Mouse (Mus musculus): Measurements from ENCODE around the gene Creld1. TPM values are rescaled to one million over a fixed set of nuclear protein-coding genes. Genes with fewer than 3 reads are reported as not detected.

The Creld1 gene
- polyA plus RNA-seq, 1 experiment, result 30.4 TPM

- no peak for DNase-seq
- TF ChIP-seq CTCF (IDR thresholded peaks at IDR 0.05; ENCODE audit: insufficient read depth, low read length) (no peak), POLR2A (IDR thresholded peaks at IDR 0.05; ENCODE audit: borderline replicate concordance, extremely low read depth, low read depth, low read length) (no peak)
- H3K4me1 ChIP-seq (ENCODE audit: control insufficient read depth, insufficient read depth, low read length), result no peaks in the 10 kb centered on the region
- H3K4me3 ChIP-seq (replicated peaks; ENCODE audit: extremely low read depth, low read depth, low read length), result no peak within 1 kb of the TSS
- 7% methylated on average over 32 of the region's 32 CpGs for WGBS
These were observed 18.4 kb downstream of the Creld1 start, which contains the start of gene Prrt3 for GRCm38 (mm10) chr6:113501388-113502084. Gene Prrt3 (minus strand): TSS chr6:113501931.

GRCm38 (mm10) chr6:113502801-113503200, 19.7 kb downstream of the Creld1 start:
- Histone ChIP-seq H3K4me1 (ENCODE audit: control insufficient read depth, insufficient read depth, low read length) (no peaks in the 10 kb centered on the region), H3K4me3 (replicated peaks; ENCODE audit: extremely low read depth, low read depth, low read length) (no peak overlapping the region)
- no peak for DNase-seq
- WGBS, result 88% methylated on average over 2 of the region's 2 CpGs
- TF ChIP-seq CTCF (IDR thresholded peaks at IDR 0.05; ENCODE audit: insufficient read depth, low read length), result no peak
- no peak for TF ChIP-seq POLR2A (IDR thresholded peaks at IDR 0.05; ENCODE audit: borderline replicate concordance, extremely low read depth, low read depth, low read length)

GRCm38 (mm10) chr6:113505689-113506088, 22.6 kb downstream of the Creld1 start:
- TF ChIP-seq CTCF (IDR thresholded peaks at IDR 0.05; ENCODE audit: insufficient read depth, low read length), result no peak
- H3K4me1 ChIP-seq (ENCODE audit: control insufficient read depth, insufficient read depth, low read length), result no peaks in the 10 kb centered on the region
- WGBS, result 95% methylated on average over 1 of the region's 1 CpGs
- no peak for DNase-seq
- no peak overlapping the region for H3K4me3 ChIP-seq (replicated peaks; ENCODE audit: extremely low read depth, low read depth, low read length)

GRCm38 (mm10) chr6:113507130-113507529, 24.0 kb downstream of the Creld1 start:
- no peak for TF ChIP-seq POLR2A (IDR thresholded peaks at IDR 0.05; ENCODE audit: borderline replicate concordance, extremely low read depth, low read depth, low read length)
- TF ChIP-seq CTCF (IDR thresholded peaks at IDR 0.05; ENCODE audit: insufficient read depth, low read length), result no peak
- DNase-seq, result no peak
- Histone ChIP-seq H3K4me3 (replicated peaks; ENCODE audit: extremely low read depth, low read depth, low read length) (no peak overlapping the region), H3K4me1 (ENCODE audit: control insufficient read depth, insufficient read depth, low read length) (no peaks in the 10 kb centered on the region)

- 53% methylated on average over 7 of the region's 7 CpGs for WGBS
- Histone ChIP-seq H3K4me3 (replicated peaks; ENCODE audit: extremely low read depth, low read depth, low read length) (no peak overlapping the region), H3K4me1 (ENCODE audit: control insufficient read depth, insufficient read depth, low read length) (no peaks in the 10 kb centered on the region)
- TF ChIP-seq POLR2A (IDR thresholded peaks at IDR 0.05; ENCODE audit: borderline replicate concordance, extremely low read depth, low read depth, low read length) (no peak), CTCF (IDR thresholded peaks at IDR 0.05; ENCODE audit: insufficient read depth, low read length) (no peak)
- DNase-seq, result no peak
These were observed 25.3 kb downstream of the Creld1 start for GRCm38 (mm10) chr6:113508272-113508946.

GRCm38 (mm10) chr6:113508947-113509280, 25.8 kb downstream of the Creld1 start:
- no peak for DNase-seq
- Histone ChIP-seq H3K4me1 (ENCODE audit: control insufficient read depth, insufficient read depth, low read length) (no peaks in the 10 kb centered on the region), H3K4me3 (replicated peaks; ENCODE audit: extremely low read depth, low read depth, low read length) (no peak overlapping the region)
- TF ChIP-seq POLR2A (IDR thresholded peaks at IDR 0.05; ENCODE audit: borderline replicate concordance, extremely low read depth, low read depth, low read length) (no peak), CTCF (IDR thresholded peaks at IDR 0.05; ENCODE audit: insufficient read depth, low read length) (no peak)
- WGBS, result 39% methylated on average over 5 of the region's 5 CpGs

GRCm38 (mm10) chr6:113513944-113514343, 30.8 kb downstream of the Creld1 start:
- no peak for TF ChIP-seq POLR2A (IDR thresholded peaks at IDR 0.05; ENCODE audit: borderline replicate concordance, extremely low read depth, low read depth, low read length)
- TF ChIP-seq CTCF (IDR thresholded peaks at IDR 0.05; ENCODE audit: insufficient read depth, low read length), result no peak
- Histone ChIP-seq H3K4me3 (replicated peaks; ENCODE audit: extremely low read depth, low read depth, low read length) (no peak overlapping the region), H3K4me1 (ENCODE audit: control insufficient read depth, insufficient read depth, low read length) (no peaks in the 10 kb centered on the region)
- DNase-seq, result no peak
- 90% methylated on average over 6 of the region's 6 CpGs for WGBS

- Histone ChIP-seq H3K4me3 (replicated peaks; ENCODE audit: extremely low read depth, low read depth, low read length) (no peak overlapping the region), H3K4me1 (ENCODE audit: control insufficient read depth, insufficient read depth, low read length) (no peaks in the 10 kb centered on the region)
- no peak for DNase-seq
- WGBS, result 95% methylated on average over 3 of the region's 3 CpGs
- no peak for TF ChIP-seq POLR2A (IDR thresholded peaks at IDR 0.05; ENCODE audit: borderline replicate concordance, extremely low read depth, low read depth, low read length)
- TF ChIP-seq CTCF (IDR thresholded peaks at IDR 0.05; ENCODE audit: insufficient read depth, low read length), result no peak
These were observed 31.5 kb downstream of the Creld1 start for GRCm38 (mm10) chr6:113514600-113514999.

- DNase-seq, result no peak
- no peak overlapping the region for H3K4me3 ChIP-seq (replicated peaks; ENCODE audit: extremely low read depth, low read depth, low read length)
- WGBS, result 66% methylated on average over 8 of the region's 8 CpGs
- H3K4me1 ChIP-seq (ENCODE audit: control insufficient read depth, insufficient read depth, low read length), result no peaks in the 10 kb centered on the region
- TF ChIP-seq CTCF (IDR thresholded peaks at IDR 0.05; ENCODE audit: insufficient read depth, low read length), result no peak
These were observed 34.5 kb downstream of the Creld1 start for GRCm38 (mm10) chr6:113517434-113518080.

- TF ChIP-seq POLR2A (IDR thresholded peaks at IDR 0.05; ENCODE audit: borderline replicate concordance, extremely low read depth, low read depth, low read length) (no peak), CTCF (IDR thresholded peaks at IDR 0.05; ENCODE audit: insufficient read depth, low read length) (no peak)
- WGBS, result 72% methylated on average over 1 of the region's 1 CpGs
- H3K4me3 ChIP-seq (replicated peaks; ENCODE audit: extremely low read depth, low read depth, low read length), result no peak overlapping the region
- no peaks in the 10 kb centered on the region for H3K4me1 ChIP-seq (ENCODE audit: control insufficient read depth, insufficient read depth, low read length)
- DNase-seq, result no peak
These were observed 39.2 kb downstream of the Creld1 start for GRCm38 (mm10) chr6:113522310-113522709.
